ENCODE assay signal across 13 mouse cellular contexts in genomic region chr3:144715901-144716300, GRCm38 (mm10). TPM values are rescaled to one million over a fixed set of nuclear protein-coding genes. Genes with fewer than 3 reads are reported as not detected.
A peak's percentile ranks its signal among the peaks of the same experiment; 100 is the strongest.
DNase-seq lines count a peak whose midpoint lies in the region; ATAC-seq and TF ChIP-seq lines count a peak whose summit lies in the region.
"Had no signal": no experiment of that assay in that cellular context is flagged by ENCODE, and none has a peak within 500 bp of the region (broad histone marks: within the 10 kb centered on the region; RNA-seq: fewer than 3 reads in every experiment).

No protein-coding gene starts in this region.

- TF ChIP-seq CTCF in heart, postnatal 0 days (IDR thresholded peaks at IDR 0.05; ENCODE audit: low read depth): no peak

- peak overlapping the region; percentile 57 for H3K27ac ChIP-seq in heart, postnatal 0 days (ENCODE audit: low read depth)
- no peak overlapping the region for H3K27ac ChIP-seq in neural tube, embryonic 12.5 days
- peak overlapping the region; percentile 37; the same call in 1 of the 2 replicates for H3K27ac ChIP-seq in stomach, embryonic 16.5 days (ENCODE audit: low read length)

- 57% methylated on average over 9 of the region's 9 CpGs for WGBS in heart, postnatal 0 days
- WGBS in neural tube, embryonic 12.5 days: 41% methylated on average over 9 of the region's 9 CpGs
- 49% methylated on average over 9 of the region's 9 CpGs for WGBS in stomach, embryonic 16.5 days

- H3K4me2 ChIP-seq in heart, postnatal 0 days (ENCODE audit: low read depth, low read length): peak overlapping the region; percentile 34
- 0 out of 2 replicates have a peak overlapping the region, but pooled peaks have one; percentile 5 for H3K4me2 ChIP-seq in neural tube, embryonic 12.5 days (replicated peaks)
- peak overlapping the region; percentile 25 for H3K4me2 ChIP-seq in stomach, embryonic 16.5 days (ENCODE audit: low read depth, low read length)

- intact Hi-C loops in heart, postnatal 10 days (cut with DNase I): loop anchor here (5.0 to 10.0 kb wide), 2 partner anchors 144 to 511 kb away; partner anchors contain the start of genes Hs2st1, Lmo4 and Selenof

- H3K9me3 ChIP-seq in heart, postnatal 0 days (replicated peaks; ENCODE audit: control insufficient read depth, low read length): no peaks in the 10 kb centered on the region
- H3K9me3 ChIP-seq in neural tube, embryonic 12.5 days: no peaks in the 10 kb centered on the region
- no peaks in the 10 kb centered on the region for H3K9me3 ChIP-seq in stomach, embryonic 16.5 days (replicated peaks; ENCODE audit: control insufficient read depth, low read length)

- no peak overlapping the region; the same call in 1 of the 2 replicates for H3K4me3 ChIP-seq in heart, postnatal 0 days (ENCODE audit: low read depth, low read length)
- H3K4me3 ChIP-seq in neural tube, embryonic 12.5 days: no peak overlapping the region
- H3K4me3 ChIP-seq in stomach, embryonic 16.5 days (replicated peaks; ENCODE audit: low read length): no peak overlapping the region

- no peaks in the 10 kb centered on the region for H3K27me3 ChIP-seq in heart, postnatal 0 days (ENCODE audit: control insufficient read depth, insufficient read depth, low read length)
- no peaks in the 10 kb centered on the region for H3K27me3 ChIP-seq in neural tube, embryonic 12.5 days (replicated peaks)
- no peaks in the 10 kb centered on the region for H3K27me3 ChIP-seq in stomach, embryonic 16.5 days (ENCODE audit: control insufficient read depth, insufficient read depth, low read length)

- 0 out of 2 replicates have a peak overlapping the region, but pooled peaks have one; percentile 6 for H3K9ac ChIP-seq in heart, postnatal 0 days (replicated peaks; ENCODE audit: low read depth, low read length)
- H3K9ac ChIP-seq in neural tube, embryonic 12.5 days: no peak overlapping the region
- 0 out of 2 replicates have a peak overlapping the region, but pooled peaks have one; percentile 2 for H3K9ac ChIP-seq in stomach, embryonic 16.5 days (ENCODE audit: low read length)

- peaks cover 45% of the 10 kb centered on the region for H3K4me1 ChIP-seq in heart, postnatal 0 days (ENCODE audit: control insufficient read depth, insufficient read depth)
- H3K4me1 ChIP-seq in neural tube, embryonic 12.5 days: peaks cover 22% of the 10 kb centered on the region
- H3K4me1 ChIP-seq in stomach, embryonic 16.5 days (ENCODE audit: control insufficient read depth, insufficient read depth, low read length): peaks cover 36% of the 10 kb centered on the region

- no peak for ATAC-seq in heart, postnatal 0 days (ENCODE audit: insufficient read depth, low read depth)
- no peak for ATAC-seq in neural tube, embryonic 12.5 days (ENCODE audit: low FRiP score, low read depth)
- peak; percentile 12 to 20; a peak in 1 of 4 replicates for ATAC-seq in hematopoietic stem cell, adult 5-6 weeks (replicated peaks in 1 of 2; ENCODE audit: insufficient read depth in 1 of 2, low FRiP score in 2 of 2, low TSS enrichment in 1 of 2, low read depth in 1 of 2, poor library complexity in 2 of 2, severe bottlenecking in 2 of 2)
- no peak for ATAC-seq in stomach, embryonic 16.5 days (ENCODE audit: insufficient read depth, low FRiP score)
- ATAC-seq: inflammation-experienced regulatory T-cells, adult 6 months had no signal

- H3K36me3 ChIP-seq in heart, postnatal 0 days (replicated peaks; ENCODE audit: control insufficient read depth, insufficient read depth, low read length): peaks cover 23% of the 10 kb centered on the region
- H3K36me3 ChIP-seq in neural tube, embryonic 12.5 days: peaks cover 9% of the 10 kb centered on the region
- H3K36me3 ChIP-seq in stomach, embryonic 16.5 days (ENCODE audit: control insufficient read depth, insufficient read depth, low read length): 0 out of 2 replicates have a peak, but pooled peaks cover 4% of the 10 kb centered on the region

- no peak for DNase-seq in heart, postnatal 0 days (ENCODE audit: low spot score)
- no peak for DNase-seq in heart, postnatal 10 days
- DNase-seq in neural tube, embryonic 10.5 days (ENCODE audit: extremely low spot score, low spot score): no peak
- no peak for DNase-seq in layer of hippocampus, postnatal 25 days (ENCODE audit: extremely low spot score in 1 of 2, low spot score in 1 of 2)
- DNase-seq: adrenal gland, adult 2 months; cerebellum, adult 2 months; layer of hippocampus, adult 9-11 months; right cerebral cortex, postnatal 14 days; thymus, postnatal 14 days had no signal

- TF ChIP-seq EP300 in heart, postnatal 0 days (IDR thresholded peaks at IDR 0.05; ENCODE audit: low read depth): no peak

RNA-seq across cellular contexts. Expression of gene Sh3glb1, which starts 4.2 kb away (rescaled TPM):
- total RNA-seq in heart, postnatal 0 days (2014; rRNA removed; ENCODE audit: low replicate concordance): 94.8 and 139 TPM in 2 replicates
- polyA plus RNA-seq in heart, postnatal 0 days (2015; fragmentation: Nextera tagmentation; extraction: Ambion mirVana): 231 and 235 TPM in 2 replicates
- 100 to 1,000 TPM; 288 to 292 TPM for total RNA-seq in heart, postnatal 10 days (2021)
- polyA plus RNA-seq in neural tube, embryonic 12.5 days (2016; fragmentation: Nextera tagmentation; extraction: Ambion mirVana): 124 TPM in 2 replicates
- total RNA-seq in hematopoietic stem cell, adult 5-6 weeks (2017): 52.1 and 63.4 TPM in 2 replicates
- polyA plus RNA-seq in stomach, embryonic 16.5 days (2015; fragmentation: Nextera tagmentation; extraction: Ambion mirVana): 89.3 and 91.0 TPM in 2 replicates
- total RNA-seq in layer of hippocampus, postnatal 25 days (2021): 10 to 100 TPM; 60.2 to 64.9 TPM

RNA-seq across cellular contexts. Expression of gene Clca3a1, which starts 44.9 kb away (rescaled TPM):
- 16.6 and 17.2 TPM in 2 replicates for total RNA-seq in heart, postnatal 0 days (2014; rRNA removed; ENCODE audit: low replicate concordance)
- polyA plus RNA-seq in heart, postnatal 0 days (2015; fragmentation: Nextera tagmentation; extraction: Ambion mirVana): 11.0 and 11.8 TPM in 2 replicates
- 1 to 10 TPM; 4.8 to 5.8 TPM for total RNA-seq in heart, postnatal 10 days (2021)
- polyA plus RNA-seq in neural tube, embryonic 12.5 days (2016; fragmentation: Nextera tagmentation; extraction: Ambion mirVana): 0.19 and 0.26 TPM in 2 replicates
- 1.4 and 4.8 TPM in 2 replicates for total RNA-seq in hematopoietic stem cell, adult 5-6 weeks (2017)
- polyA plus RNA-seq in stomach, embryonic 16.5 days (2015; fragmentation: Nextera tagmentation; extraction: Ambion mirVana): 7.6 and 12.7 TPM in 2 replicates
- total RNA-seq in layer of hippocampus, postnatal 25 days (2021): under 1 TPM; 0.19 to 0.30 TPM
- polyA plus RNA-seq: inflammation-experienced regulatory T-cells, adult 6 months had no signal

Comparison
In these comparisons a context has a peak if more than half of its experiments do, and no peak if none do; other contexts are left out.
1. ATAC-seq: peak in hematopoietic stem cell, adult 5-6 weeks (2 of 2); none in heart, postnatal 0 days (single experiment), neural tube, embryonic 12.5 days (single experiment) and stomach, embryonic 16.5 days (single experiment).
2. Peak in every context shown above with its lines, with median percentiles within 50 percentile points of each other: H3K4me2 ChIP-seq.